In genomic region chr10:34532507-34532906, GRCm38 (mm10) we compare ENCODE assay signal across 17 mouse cellular contexts. TPM values are rescaled to one million over a fixed set of nuclear protein-coding genes. Genes with fewer than 3 reads are reported as not detected.
DNase-seq lines count a peak whose midpoint lies in the region; ATAC-seq and TF ChIP-seq lines count a peak whose summit lies in the region.
"Had no signal": no experiment of that assay in that cellular context is flagged by ENCODE, and none has a peak within 500 bp of the region (broad histone marks: within the 10 kb centered on the region; RNA-seq: fewer than 3 reads in every experiment).

No protein-coding gene starts in this region.

- ATAC-seq in Patski = peak; percentile 96
- no peak for ATAC-seq in CD4-positive, CD25-positive, alpha-beta regulatory T cell, adult 4 months

- H3K4me1 ChIP-seq in kidney, adult 2 months (ENCODE audit: control insufficient read depth, insufficient read depth, low read length) = peaks cover 6% of the 10 kb centered on the region; the same call in 1 of the 2 replicates
- H3K4me1 ChIP-seq: embryonic facial prominence, embryonic 12.5 days; forebrain, embryonic 12.5 days; hindbrain, embryonic 12.5 days; stomach, embryonic 15.5 days had no signal

- no peaks in the 10 kb centered on the region for H3K27me3 ChIP-seq in kidney, adult 2 months (replicated peaks; ENCODE audit: control insufficient read depth, insufficient read depth, low read length)
- H3K27me3 ChIP-seq in Patski = no peaks in the 10 kb centered on the region
- H3K27me3 ChIP-seq: embryonic facial prominence, embryonic 12.5 days; forebrain, embryonic 12.5 days; hindbrain, embryonic 12.5 days; stomach, embryonic 15.5 days had no signal

- H3K27ac ChIP-seq in kidney, adult 2 months (ENCODE audit: insufficient read depth, low read depth, low read length) = no peak overlapping the region
- H3K27ac ChIP-seq: embryonic facial prominence, embryonic 12.5 days; forebrain, embryonic 12.5 days; hindbrain, embryonic 12.5 days; stomach, embryonic 15.5 days had no signal

- no peak for TF ChIP-seq POLR2A in kidney, adult 2 months (IDR thresholded peaks at IDR 0.05; ENCODE audit: low read depth, low read length)

- TF ChIP-seq CTCF in kidney, adult 2 months (conservative IDR thresholded peaks at IDR 0.05; ENCODE audit: insufficient read depth, insufficient read length, low read depth, low read length) = no peak
- TF ChIP-seq CTCF in Patski (IDR thresholded peaks at IDR 0.05) = no peak

- 29% methylated on average over 1 of the region's 1 CpGs for WGBS in kidney, adult 2 months

- POLR2A ChIA-PET in Patski (lab: Charles Lee) = no interaction called here

- H3K36me3 ChIP-seq in kidney, adult 2 months (ENCODE audit: control insufficient read depth, insufficient read depth, low read length) = no peaks in the 10 kb centered on the region
- H3K36me3 ChIP-seq: embryonic facial prominence, embryonic 12.5 days; forebrain, embryonic 12.5 days; hindbrain, embryonic 12.5 days; stomach, embryonic 15.5 days had no signal

- in situ Hi-C loops in Patski (cut with MboI; ENCODE audit: low pct_unique_long_range_greater_than_20kb) = no loop called here

- peak; percentile 38 for DNase-seq in kidney, adult 2 months
- DNase-seq in kidney, adult 18-20 months = no peak
- DNase-seq in 3T3-L1 (ENCODE audit: low read depth, low spot score) (peak; percentile 94), Patski (ENCODE audit: low read depth, low spot score) (peak; percentile 71)
- DNase-seq in fat pad, adult 2 months (ENCODE audit: extremely low read depth, low read depth, low spot score) = peak; percentile 76
- no peak for DNase-seq in adrenal gland, postnatal 36 days
- DNase-seq in thymus, postnatal 14 days = no peak
- DNase-seq: cerebellum, adult 9-10 months; liver; lung, embryonic 14.5 days; right cerebral cortex, adult 18-20 months; spleen, adult 18-20 months had no signal

- H3K4me3 ChIP-seq in kidney, adult 2 months (ENCODE audit: insufficient read depth, low read depth, low read length) = no peak overlapping the region
- H3K4me3 ChIP-seq: embryonic facial prominence, embryonic 12.5 days; forebrain, embryonic 12.5 days; hindbrain, embryonic 12.5 days; stomach, embryonic 15.5 days had no signal

- CTCF ChIA-PET in Patski (lab: Charles Lee) = no interaction called here

RNA-seq across cellular contexts. Expression of gene Frk, which starts 49.3 kb away (rescaled TPM):
- 3.7 and 3.8 TPM in 2 replicates for polyA plus RNA-seq in kidney, adult 2 months (2012; rRNA removed)
- polyA plus RNA-seq in Patski (2021) = 19.8 TPM
- total RNA-seq in adrenal gland, postnatal 36 days (2021) = 10 to 100 TPM; 13.1 to 16.6 TPM
- not detected for polyA plus RNA-seq in CD4-positive, CD25-positive, alpha-beta regulatory T cell, adult 4 months (2017; shearing (Covaris generic))

Comparison
In these comparisons a context has a peak if more than half of its experiments do, and no peak if none do; other contexts are left out.
1. DNase-seq: peak in kidney, adult 2 months (single experiment), 3T3-L1 (single experiment), Patski (single experiment) and fat pad, adult 2 months (single experiment); none in kidney, adult 18-20 months (single experiment), adrenal gland, postnatal 36 days (0 of 2) and thymus, postnatal 14 days (single experiment).